Mouse (Mus musculus) NIH3T3 (cell line): Measurements from ENCODE around the gene Suds3.

Source experiments
- DNase-seq: peaks from one replicate; pipeline ENCODE4 v3.0.0-alpha.2; 2012; ENCODE audit warnings: low read depth

The Suds3 gene

DNA sequence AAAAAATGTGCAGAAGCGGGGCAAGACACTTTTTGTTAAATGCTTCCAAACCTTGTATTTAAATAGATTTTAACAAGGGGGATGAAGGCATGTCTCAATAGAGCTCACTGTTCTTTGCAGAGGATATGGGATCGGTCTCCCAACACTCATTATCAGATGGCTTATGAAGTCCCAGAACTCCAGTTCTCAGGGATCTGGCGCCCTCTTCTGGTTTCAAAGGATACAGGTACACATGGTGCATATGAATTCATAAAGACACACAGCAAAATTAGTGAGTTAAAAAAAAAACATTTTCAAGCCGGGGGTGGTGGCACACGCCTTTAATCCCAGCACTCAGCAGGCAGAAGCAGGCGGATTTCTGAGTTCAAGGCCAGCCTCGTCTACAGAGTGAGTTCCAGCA, 2.6 kb downstream of the Suds3 start:
- peak; percentile 49 for DNase-seq

DNA sequence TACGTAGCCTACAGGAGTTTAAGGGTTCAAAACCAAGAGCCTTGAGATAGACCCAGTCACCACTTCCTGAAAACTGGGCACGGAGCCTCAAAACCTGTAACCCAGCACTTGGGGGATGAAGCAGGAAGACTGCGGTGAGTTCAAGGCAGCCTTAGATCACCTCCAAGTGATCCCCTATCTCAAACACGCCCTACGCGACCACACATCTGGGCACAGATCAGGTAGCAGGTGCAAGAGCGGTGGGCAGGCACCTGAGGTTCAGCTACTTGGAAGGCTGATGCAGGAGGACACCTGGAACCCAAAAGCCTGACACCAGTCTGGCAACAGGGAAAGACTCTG, 4.2 kb downstream of the Suds3 start:
- no peak for DNase-seq

GRCm38 (mm10) chr5:117111064-117111773, 4.7 kb downstream of the Suds3 start:
- no peak for DNase-seq

- DNase-seq = peak; percentile 43
These were observed 6.4 kb downstream of the Suds3 start for GRCm38 (mm10) chr5:117109522-117109921.

GRCm38 (mm10) chr5:117108731-117109130, 7.2 kb downstream of the Suds3 start:
- DNase-seq = no peak

GRCm38 (mm10) chr5:117108292-117108691, 7.6 kb downstream of the Suds3 start:
- no peak for DNase-seq

- no peak for DNase-seq
These were observed 10.2 kb downstream of the Suds3 start for GRCm38 (mm10) chr5:117105761-117106160.

- no peak for DNase-seq
These were observed 11.6 kb downstream of the Suds3 start for GRCm38 (mm10) chr5:117104329-117104728.

DNA sequence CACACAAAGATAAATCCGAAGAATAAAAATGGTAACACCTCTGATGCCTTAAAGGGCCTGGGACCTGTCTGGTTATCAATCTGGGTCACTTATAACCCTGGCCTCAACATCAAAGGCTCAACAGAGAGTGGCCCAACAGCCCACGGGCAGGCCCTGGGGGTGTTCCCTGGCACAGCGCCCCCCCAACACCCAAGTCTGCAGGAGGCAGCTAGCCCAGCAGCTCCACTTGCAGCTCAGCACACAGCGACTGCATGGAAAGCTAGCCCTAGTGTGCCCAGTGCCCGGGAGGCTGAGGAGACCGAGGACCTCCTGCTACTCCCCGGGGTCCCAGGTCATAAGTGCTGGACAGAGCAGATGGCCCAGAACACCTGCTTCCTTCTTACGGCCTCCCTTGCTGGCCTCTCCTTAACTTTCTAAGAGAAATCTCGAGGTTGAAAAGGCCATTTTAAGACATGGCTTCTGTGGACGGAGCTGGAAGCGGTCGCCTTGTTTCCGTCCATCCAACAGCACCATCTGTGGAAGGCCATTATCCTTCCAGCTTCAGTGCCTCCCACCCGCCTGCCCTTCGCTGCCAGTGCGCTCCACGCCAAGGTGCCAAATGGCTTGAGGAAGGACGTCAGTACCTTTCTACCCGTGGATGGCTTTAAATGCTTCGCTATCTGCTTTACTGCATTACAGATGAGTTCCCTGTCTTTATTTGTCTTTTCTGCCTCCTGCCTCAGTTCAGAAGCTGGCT, 12.6 kb downstream of the Suds3 start:
- no peak for DNase-seq

DNA sequence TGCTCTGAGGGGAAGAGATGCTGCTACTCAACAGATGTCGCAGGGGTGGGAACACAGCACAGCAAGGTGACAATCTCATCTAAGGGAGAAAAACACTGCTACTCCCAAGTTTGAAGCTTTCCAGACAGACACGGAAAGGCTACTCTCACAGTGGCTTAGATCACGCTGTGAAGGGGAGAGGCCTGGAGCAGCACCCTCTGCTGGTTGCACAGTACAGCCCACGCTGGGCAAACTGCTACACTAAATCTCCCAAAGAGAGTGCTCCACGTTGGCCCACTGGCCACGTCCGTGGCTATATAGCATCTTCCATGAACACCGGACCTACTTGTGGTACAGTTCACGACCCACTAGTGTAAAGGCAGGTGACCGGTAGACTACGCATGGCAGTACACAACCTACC, 16.2 kb downstream of the Suds3 start:
- no peak for DNase-seq

- DNase-seq = no peak
These were observed 16.9 kb downstream of the Suds3 start for GRCm38 (mm10) chr5:117099008-117099407.

DNA sequence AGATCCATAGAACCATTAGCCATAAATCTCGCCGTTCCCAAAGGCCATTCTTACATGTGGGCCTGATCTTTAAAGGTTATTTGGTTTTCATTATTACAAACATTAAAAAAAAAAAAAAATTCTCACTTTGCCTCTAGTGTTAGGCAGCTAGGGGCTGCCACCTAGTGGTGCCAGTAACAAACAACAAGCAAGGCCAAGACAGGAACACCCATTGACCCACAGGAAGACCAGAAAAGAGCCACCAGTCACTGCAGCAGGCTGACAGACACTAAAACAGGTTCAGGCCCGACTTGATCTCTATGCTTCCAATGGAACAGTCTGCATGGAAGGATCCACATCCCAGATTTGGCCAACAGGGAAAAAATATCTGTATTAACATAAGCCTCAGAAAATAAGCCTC, 19.2 kb downstream of the Suds3 start:
- DNase-seq = peak; percentile 83

DNA sequence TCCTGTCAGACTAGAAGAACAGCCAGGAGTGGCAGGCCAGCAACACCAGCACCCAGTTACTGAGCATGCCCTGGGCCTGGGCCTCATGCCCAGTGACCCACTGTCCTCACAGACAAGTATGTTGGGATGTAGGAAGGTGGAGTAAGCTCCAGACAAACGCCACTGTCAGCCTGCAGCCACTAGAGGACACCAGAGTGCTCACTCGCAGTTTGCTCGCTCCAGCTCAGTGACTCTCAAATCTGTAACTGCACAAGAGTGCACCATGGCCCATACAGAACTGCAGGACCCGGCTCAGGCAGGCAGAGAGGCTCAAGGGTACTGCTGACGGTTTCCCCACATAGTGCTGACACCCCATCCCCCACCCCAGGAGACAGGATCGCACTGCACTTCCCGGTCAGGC, 21.5 kb downstream of the Suds3 start:
- peak; percentile 87 for DNase-seq

DNA sequence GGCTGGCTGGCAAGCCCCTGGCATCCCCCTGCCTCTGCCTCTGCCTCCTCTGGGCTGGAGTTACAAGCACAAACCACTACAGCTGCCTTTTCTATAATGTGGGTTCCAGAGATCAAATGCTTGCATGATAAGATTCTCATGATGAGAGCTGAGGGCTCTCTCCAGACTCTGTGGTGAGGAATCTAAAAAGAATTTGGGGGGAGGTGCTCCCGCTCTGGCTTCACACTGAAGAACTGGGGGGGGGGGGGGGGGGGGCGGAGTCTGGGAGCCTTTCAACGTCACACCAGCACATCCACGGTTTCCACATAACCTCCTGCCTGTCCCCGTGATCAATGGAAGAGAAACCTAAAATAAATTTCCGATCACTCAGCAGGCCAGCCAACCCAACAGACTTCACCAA, 26.1 kb downstream of the Suds3 start:
- DNase-seq = peak; percentile 84

DNA sequence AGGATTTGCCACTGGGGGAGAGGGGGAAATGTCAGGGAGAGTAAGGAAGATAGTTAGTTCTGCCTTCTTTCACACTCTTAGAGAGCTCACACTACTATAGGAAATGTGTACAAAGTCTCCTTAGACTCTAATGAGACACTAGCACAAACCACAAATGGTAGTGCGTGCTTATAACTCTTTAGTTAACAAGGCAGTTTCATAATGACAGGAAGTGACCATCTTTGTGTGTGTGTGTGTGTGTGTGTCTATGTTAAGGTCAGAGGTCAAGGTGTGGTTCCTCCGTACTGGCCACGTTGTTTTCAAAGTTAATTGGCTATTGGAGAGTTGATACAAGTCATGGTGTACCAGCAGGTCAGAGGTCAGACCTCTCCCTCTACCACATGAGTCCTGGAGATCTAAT, 26.8 kb downstream of the Suds3 start:
- DNase-seq = peak; percentile 8

DNA sequence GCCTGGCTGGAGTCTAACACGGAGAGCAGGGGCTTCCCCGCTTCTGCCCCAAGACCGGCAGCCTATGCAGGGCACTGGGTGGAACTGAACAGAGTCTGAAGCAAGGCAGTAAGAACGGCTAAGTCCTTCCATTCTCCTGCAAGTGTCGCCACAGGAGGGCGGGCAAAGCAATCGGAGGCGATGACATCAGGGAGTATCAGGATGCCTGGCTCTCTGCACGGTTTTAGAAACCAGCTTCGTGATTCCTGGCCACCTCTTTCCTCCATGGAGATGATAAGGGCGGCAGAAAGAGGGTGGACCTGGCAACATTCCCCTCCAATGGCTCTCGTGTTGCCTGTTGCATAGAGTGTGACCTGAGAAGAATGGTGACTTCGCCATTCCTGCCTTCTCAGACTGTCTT, 28.2 kb downstream of the Suds3 start:
- peak; percentile 8 for DNase-seq

- DNase-seq = peak; percentile 38
These were observed 46.4 kb downstream of the Suds3 start for GRCm38 (mm10) chr5:117069498-117069894.

DNA sequence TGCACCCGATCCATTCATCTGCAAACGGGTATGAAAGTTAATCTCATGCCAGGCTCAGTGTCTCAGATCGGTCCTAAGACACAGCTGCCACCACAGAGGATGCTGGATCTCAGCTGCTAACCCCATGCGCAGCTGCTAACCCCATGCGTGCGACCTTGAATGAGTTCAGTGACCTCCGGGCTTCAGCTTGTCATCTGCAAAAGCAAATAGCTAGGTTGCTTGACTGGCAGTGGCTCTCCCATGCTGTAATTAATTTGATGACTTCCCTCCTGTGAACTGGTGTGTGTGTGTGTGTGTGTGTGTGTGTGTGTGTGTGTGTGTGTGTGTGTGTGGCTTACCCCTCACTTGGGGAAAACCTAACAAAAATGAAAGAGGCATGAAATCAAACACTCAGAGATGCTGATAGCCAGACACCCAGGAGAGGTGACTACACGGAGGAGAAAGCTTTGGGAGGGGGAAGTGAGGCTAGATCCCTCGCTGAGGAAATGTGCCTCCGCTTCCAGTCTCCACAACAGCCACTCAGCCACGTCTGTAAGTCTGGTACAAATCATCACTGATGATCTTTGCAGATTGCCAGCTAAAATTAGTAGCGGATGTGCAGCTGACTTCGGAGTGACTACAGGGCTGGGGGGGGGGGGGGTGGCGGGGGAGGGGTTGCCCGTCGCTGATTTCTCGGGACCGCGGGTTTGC, 47.0 kb downstream of the Suds3 start:
- no peak for DNase-seq

GRCm38 (mm10) chr5:117068181-117068580, 47.7 kb downstream of the Suds3 start:
- DNase-seq = peak; percentile 22

- DNase-seq = no peak
These were observed 54.7 kb downstream of the Suds3 start for GRCm38 (mm10) chr5:117061251-117061650.

GRCm38 (mm10) chr5:117060484-117061130, 55.3 kb downstream of the Suds3 start:
- DNase-seq = no peak

DNA sequence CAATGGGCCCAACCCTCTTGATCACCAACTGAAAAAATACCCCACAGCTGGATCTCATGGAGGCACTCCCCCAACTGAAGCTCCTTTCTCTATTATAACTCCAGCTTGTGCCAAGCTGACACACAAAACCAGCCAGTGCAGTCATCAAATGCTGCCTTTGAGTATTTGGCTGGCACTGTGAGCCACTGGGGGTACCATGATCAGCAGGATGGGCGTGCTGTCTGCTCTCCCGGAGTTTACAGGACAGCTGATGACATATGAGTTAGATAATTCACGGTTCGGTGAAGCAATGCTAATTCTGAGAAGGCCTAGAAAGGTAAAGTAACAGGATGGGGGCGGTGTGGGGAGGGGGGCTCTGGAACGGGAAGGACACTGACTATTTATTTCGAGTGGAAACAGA, 66.0 kb downstream of the Suds3 start:
- no peak for DNase-seq

GRCm38 (mm10) chr5:117045101-117045500, 70.8 kb downstream of the Suds3 start:
- peak; percentile 35 for DNase-seq
